ENCODE assay signal across 8 mouse cellular contexts in genomic region chr6:114970386-114970785, GRCm38 (mm10). TPM values are rescaled to one million over a fixed set of nuclear protein-coding genes. Genes with fewer than 3 reads are reported as not detected.
DNase-seq lines count a peak whose midpoint lies in the region; ATAC-seq lines count a peak whose summit lies in the region.
"Had no signal": no experiment of that assay in that cellular context is flagged by ENCODE, and none has a peak within 500 bp of the region (broad histone marks: within the 10 kb centered on the region; RNA-seq: fewer than 3 reads in every experiment).

No protein-coding gene starts in this region.

- H3K4me1 ChIP-seq in midbrain, embryonic 10.5 days, result peaks cover 21% of the 10 kb centered on the region
- peaks cover 14% of the 10 kb centered on the region for H3K4me1 ChIP-seq in midbrain, embryonic 11.5 days (ENCODE audit: control insufficient read depth, insufficient read depth, low read length)
- peaks cover 15% of the 10 kb centered on the region; the same call in 1 of the 2 replicates for H3K4me1 ChIP-seq in embryonic facial prominence, embryonic 14.5 days (ENCODE audit: control insufficient read depth, insufficient read depth, low read length)
- H3K4me1 ChIP-seq in limb, embryonic 12.5 days (replicated peaks), result peaks cover 45% of the 10 kb centered on the region
- H3K4me1 ChIP-seq in stomach, embryonic 16.5 days (ENCODE audit: control insufficient read depth, insufficient read depth, low read length), result no peaks in the 10 kb centered on the region

- H3K36me3 ChIP-seq in midbrain, embryonic 10.5 days, result no peaks in the 10 kb centered on the region
- no peaks in the 10 kb centered on the region for H3K36me3 ChIP-seq in midbrain, embryonic 11.5 days (ENCODE audit: control insufficient read depth, insufficient read depth, low read length)
- H3K36me3 ChIP-seq in embryonic facial prominence, embryonic 14.5 days (ENCODE audit: control insufficient read depth, insufficient read depth, low read length), result no peaks in the 10 kb centered on the region
- no peaks in the 10 kb centered on the region for H3K36me3 ChIP-seq in limb, embryonic 12.5 days
- H3K36me3 ChIP-seq in stomach, embryonic 16.5 days (ENCODE audit: control insufficient read depth, insufficient read depth, low read length), result no peaks in the 10 kb centered on the region
- H3K36me3 ChIP-seq: limb, embryonic 15.5 days had no signal

- ATAC-seq in midbrain, embryonic 11.5 days (ENCODE audit: low FRiP score), result no peak
- ATAC-seq in embryonic facial prominence, embryonic 14.5 days (ENCODE audit: low read depth), result no peak
- no peak for ATAC-seq in limb, embryonic 12.5 days (ENCODE audit: insufficient number of reproducible peaks, insufficient read depth, low FRiP score, low TSS enrichment, low read depth)
- peak; percentile 18; the same call in 1 of the 2 replicates for ATAC-seq in stomach, embryonic 16.5 days (ENCODE audit: insufficient read depth, low FRiP score)
- no peak for ATAC-seq in megakaryocyte progenitor cell, adult 5-6 weeks (replicated peaks; ENCODE audit: poor library complexity)

- H3K4me3 ChIP-seq in midbrain, embryonic 10.5 days, result peak overlapping the region; percentile 80; the same call in 1 of the 2 replicates
- no peak overlapping the region for H3K4me3 ChIP-seq in midbrain, embryonic 11.5 days (ENCODE audit: low read depth, low read length)
- H3K4me3 ChIP-seq in embryonic facial prominence, embryonic 14.5 days (ENCODE audit: low read depth, low read length), result no peak overlapping the region
- H3K4me3 ChIP-seq in limb, embryonic 12.5 days (replicated peaks), result no peak overlapping the region
- no peak overlapping the region for H3K4me3 ChIP-seq in stomach, embryonic 16.5 days (replicated peaks; ENCODE audit: low read length)

- peaks cover 69% of the 10 kb centered on the region for H3K27me3 ChIP-seq in midbrain, embryonic 10.5 days (ENCODE audit: low read depth, poor library complexity, severe bottlenecking)
- peaks cover 30% of the 10 kb centered on the region for H3K27me3 ChIP-seq in midbrain, embryonic 11.5 days (ENCODE audit: control insufficient read depth, insufficient read depth, low read length)
- peaks cover 3% of the 10 kb centered on the region; the same call in 1 of the 2 replicates for H3K27me3 ChIP-seq in embryonic facial prominence, embryonic 14.5 days (replicated peaks; ENCODE audit: control insufficient read depth, insufficient read depth, low read length)
- peaks cover 4% of the 10 kb centered on the region; the same call in 1 of the 2 replicates for H3K27me3 ChIP-seq in limb, embryonic 12.5 days
- 0 out of 2 replicates have a peak, but pooled peaks cover 5% of the 10 kb centered on the region for H3K27me3 ChIP-seq in stomach, embryonic 16.5 days (ENCODE audit: control insufficient read depth, insufficient read depth, low read length)
- H3K27me3 ChIP-seq: limb, embryonic 15.5 days had no signal

- no peak overlapping the region for H3K4me2 ChIP-seq in midbrain, embryonic 11.5 days
- H3K4me2 ChIP-seq in embryonic facial prominence, embryonic 14.5 days (ENCODE audit: low read depth, low read length), result peak overlapping the region; percentile 100
- H3K4me2 ChIP-seq in limb, embryonic 12.5 days, result peak overlapping the region; percentile 100
- H3K4me2 ChIP-seq in stomach, embryonic 16.5 days (ENCODE audit: low read depth, low read length), result peak overlapping the region; percentile 98

- H3K9me3 ChIP-seq in midbrain, embryonic 10.5 days (replicated peaks), result no peaks in the 10 kb centered on the region
- no peaks in the 10 kb centered on the region for H3K9me3 ChIP-seq in midbrain, embryonic 11.5 days (ENCODE audit: control insufficient read depth, low read length)
- no peaks in the 10 kb centered on the region for H3K9me3 ChIP-seq in embryonic facial prominence, embryonic 14.5 days (ENCODE audit: control insufficient read depth, low read length)
- H3K9me3 ChIP-seq in limb, embryonic 12.5 days, result no peaks in the 10 kb centered on the region
- H3K9me3 ChIP-seq in stomach, embryonic 16.5 days (replicated peaks; ENCODE audit: control insufficient read depth, low read length), result no peaks in the 10 kb centered on the region
- H3K9me3 ChIP-seq: limb, embryonic 15.5 days had no signal

- H3K9ac ChIP-seq in midbrain, embryonic 11.5 days (ENCODE audit: low read length), result no peak overlapping the region
- H3K9ac ChIP-seq in embryonic facial prominence, embryonic 14.5 days (ENCODE audit: low read depth, low read length), result no peak overlapping the region
- H3K9ac ChIP-seq in limb, embryonic 12.5 days (replicated peaks), result no peak overlapping the region
- H3K9ac ChIP-seq in stomach, embryonic 16.5 days (ENCODE audit: low read length), result no peak overlapping the region

- WGBS in midbrain, embryonic 10.5 days, result 25% methylated on average over 6 of the region's 6 CpGs
- 24% methylated on average over 6 of the region's 6 CpGs for WGBS in midbrain, embryonic 11.5 days
- WGBS in embryonic facial prominence, embryonic 14.5 days, result 17% methylated on average over 6 of the region's 6 CpGs
- 21% methylated on average over 6 of the region's 6 CpGs for WGBS in limb, embryonic 12.5 days
- 24% methylated on average over 6 of the region's 6 CpGs for WGBS in stomach, embryonic 16.5 days

- no peak for DNase-seq in midbrain, embryonic 10.5 days (ENCODE audit: low spot score)
- no peak for DNase-seq in midbrain, embryonic 11.5 days (ENCODE audit: low spot score, missing footprints)
- DNase-seq in embryonic facial prominence, embryonic 14.5 days (ENCODE audit: low spot score), result no peak
- DNase-seq in left cerebral cortex, adult 18-20 months (ENCODE audit: low spot score in 2 of 2), result no peak

- H3K27ac ChIP-seq in midbrain, embryonic 10.5 days (replicated peaks), result no peak overlapping the region
- H3K27ac ChIP-seq in midbrain, embryonic 11.5 days (ENCODE audit: low read depth, low read length), result no peak overlapping the region
- H3K27ac ChIP-seq in embryonic facial prominence, embryonic 14.5 days (replicated peaks; ENCODE audit: low read depth, low read length), result peak overlapping the region; percentile 57; the same call in 1 of the 2 replicates
- no peak overlapping the region for H3K27ac ChIP-seq in limb, embryonic 12.5 days
- H3K27ac ChIP-seq in stomach, embryonic 16.5 days (ENCODE audit: low read length), result peak overlapping the region; percentile 58

RNA-seq across cellular contexts. Expression of gene Vgll4, which starts 0.6 kb away (rescaled TPM):
- polyA plus RNA-seq in midbrain, embryonic 10.5 days (2016; fragmentation: Nextera tagmentation; extraction: Ambion mirVana), result 70.9 and 79.7 TPM in 2 replicates
- 48.6 and 54.8 TPM in 2 replicates for polyA plus RNA-seq in midbrain, embryonic 11.5 days (2014; fragmentation: Nextera tagmentation; extraction: Ambion mirVana)
- 76.8 and 80.2 TPM in 2 replicates for polyA plus RNA-seq in embryonic facial prominence, embryonic 14.5 days (2014; fragmentation: Nextera tagmentation; extraction: Ambion mirVana)
- polyA plus RNA-seq in limb, embryonic 12.5 days (2016; fragmentation: Nextera tagmentation; extraction: Ambion mirVana), result 146 and 156 TPM in 2 replicates
- 75.1 and 77.1 TPM in 2 replicates for polyA plus RNA-seq in stomach, embryonic 16.5 days (2015; fragmentation: Nextera tagmentation; extraction: Ambion mirVana)
- total RNA-seq in left cerebral cortex, adult 18-20 months (2021), result 10 to 100 TPM; 55.3 to 62.5 TPM
- 11.8 and 14.0 TPM in 2 replicates for total RNA-seq in megakaryocyte progenitor cell, adult 5-6 weeks (2015)
- total RNA-seq in megakaryocyte progenitor cell, adult 5-6 weeks (2017), result 23.1 and 28.5 TPM in 2 replicates

Comparison
In these comparisons a context has a peak if more than half of its experiments do, and no peak if none do; other contexts are left out.
1. H3K27ac ChIP-seq: peak in embryonic facial prominence, embryonic 14.5 days (single experiment) and stomach, embryonic 16.5 days (single experiment); none in midbrain, embryonic 10.5 days (single experiment), midbrain, embryonic 11.5 days (single experiment) and limb, embryonic 12.5 days (single experiment).